Mouse (Mus musculus) cerebellum, adult (tissue): ENCODE results near the gene Gm45717.
"Not testable (repeated sequence)": the region's sequence is repeated elsewhere in the genome, so short reads cannot be mapped to it uniquely, and the experiment has no call there.

Experiments
- ATAC-seq: cut with Nextera tagmentation; 2 replicates; pipeline ENCODE4 v1.9.2; 2017; ENCODE audit warnings: mild to moderate bottlenecking, moderate library complexity, mixed read lengths; ENCODE audit not compliant: insufficient number of reproducible peaks, low FRiP score, low TSS enrichment

Gene Gm45717

GRCm38 (mm10) chr7:140970931-140971330 lies 15.2 kb upstream of the Gm45717 start:
- ATAC-seq, result no peak

DNA sequence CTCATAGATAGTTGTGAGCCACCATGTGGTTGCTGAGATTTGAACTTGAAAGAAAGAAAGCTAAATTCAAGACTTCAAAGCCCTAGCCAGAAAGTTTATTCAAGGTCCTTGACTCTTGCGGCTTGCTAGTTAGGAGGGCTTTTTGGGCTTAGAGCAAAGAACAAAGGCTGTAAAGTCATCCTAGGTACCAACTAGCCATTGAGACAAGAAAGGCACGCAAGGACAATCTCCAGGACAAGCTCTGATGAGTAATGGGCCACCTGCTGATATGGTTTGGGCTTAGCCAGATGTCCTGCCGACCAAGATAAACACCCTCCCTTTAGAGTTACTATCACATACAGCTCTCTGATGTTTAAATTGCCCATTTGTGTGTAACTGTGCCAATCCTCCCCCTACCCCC lies 13.0 kb upstream of the Gm45717 start:
- ATAC-seq, result not testable (repeated sequence)

GRCm38 (mm10) chr7:140967862-140968591 lies 12.3 kb upstream of the Gm45717 start:
- no peak for ATAC-seq

DNA sequence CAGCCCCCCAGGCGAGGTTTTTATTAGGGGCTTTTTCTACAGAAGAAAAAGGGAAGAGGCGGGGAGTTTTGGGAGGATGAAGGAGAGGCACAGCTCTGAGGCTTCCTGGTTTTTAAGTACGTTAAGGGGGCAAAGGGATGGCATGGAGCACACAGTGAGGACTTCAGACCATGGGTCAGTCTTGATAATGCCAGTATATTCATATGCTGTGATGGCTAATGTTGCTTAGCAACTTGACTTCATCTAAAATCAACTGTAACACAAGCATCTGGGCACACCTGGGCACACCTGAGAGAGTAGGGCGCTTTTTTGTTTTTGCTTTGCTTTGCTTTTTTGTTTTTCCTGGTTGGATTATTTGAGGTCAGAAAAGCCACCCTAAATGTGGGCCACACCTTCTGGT lies 11.2 kb upstream of the Gm45717 start, which contains the start of gene Ifitm1:
Gene Ifitm1 (plus strand): TSS at position 301 of the 400 bp plus-strand sequence.
- no peak for ATAC-seq

DNA sequence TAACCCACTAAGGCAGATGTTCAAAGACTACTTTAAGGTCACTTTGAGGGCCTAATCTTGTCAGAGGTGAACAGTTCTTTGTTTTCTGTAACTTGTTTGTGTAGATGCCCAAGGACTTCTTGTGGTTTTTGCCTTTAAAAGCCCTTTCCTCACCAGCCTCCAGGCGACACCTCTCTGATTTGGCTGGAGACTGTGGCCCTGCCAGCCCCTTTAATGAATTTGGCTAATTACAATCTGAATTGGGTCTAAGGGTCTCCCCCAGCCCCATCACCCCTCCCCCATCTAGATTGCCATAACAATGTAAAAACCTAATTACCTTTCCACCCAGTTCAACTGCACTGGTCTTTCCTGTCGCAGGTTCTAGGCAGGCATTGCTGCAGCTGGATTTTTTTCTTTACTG lies 7.0 kb upstream of the Gm45717 start:
- ATAC-seq, result no peak

- ATAC-seq, result no peak
Measured at GRCm38 (mm10) chr7:140961416-140961815, 5.7 kb upstream of the Gm45717 start.

GRCm38 (mm10) chr7:140960026-140960425 lies 4.3 kb upstream of the Gm45717 start:
- ATAC-seq, result no peak

GRCm38 (mm10) chr7:140959181-140959901 lies 3.6 kb upstream of the Gm45717 start:
- ATAC-seq, result no peak

GRCm38 (mm10) chr7:140956556-140956869 lies 776 bp upstream of the Gm45717 start:
- ATAC-seq, result no peak

- ATAC-seq, result no peak
Measured at GRCm38 (mm10) chr7:140955342-140955741, 395 bp downstream of the Gm45717 start.

GRCm38 (mm10) chr7:140954733-140955071 lies 1.0 kb downstream of the Gm45717 start:
- no peak for ATAC-seq

DNA sequence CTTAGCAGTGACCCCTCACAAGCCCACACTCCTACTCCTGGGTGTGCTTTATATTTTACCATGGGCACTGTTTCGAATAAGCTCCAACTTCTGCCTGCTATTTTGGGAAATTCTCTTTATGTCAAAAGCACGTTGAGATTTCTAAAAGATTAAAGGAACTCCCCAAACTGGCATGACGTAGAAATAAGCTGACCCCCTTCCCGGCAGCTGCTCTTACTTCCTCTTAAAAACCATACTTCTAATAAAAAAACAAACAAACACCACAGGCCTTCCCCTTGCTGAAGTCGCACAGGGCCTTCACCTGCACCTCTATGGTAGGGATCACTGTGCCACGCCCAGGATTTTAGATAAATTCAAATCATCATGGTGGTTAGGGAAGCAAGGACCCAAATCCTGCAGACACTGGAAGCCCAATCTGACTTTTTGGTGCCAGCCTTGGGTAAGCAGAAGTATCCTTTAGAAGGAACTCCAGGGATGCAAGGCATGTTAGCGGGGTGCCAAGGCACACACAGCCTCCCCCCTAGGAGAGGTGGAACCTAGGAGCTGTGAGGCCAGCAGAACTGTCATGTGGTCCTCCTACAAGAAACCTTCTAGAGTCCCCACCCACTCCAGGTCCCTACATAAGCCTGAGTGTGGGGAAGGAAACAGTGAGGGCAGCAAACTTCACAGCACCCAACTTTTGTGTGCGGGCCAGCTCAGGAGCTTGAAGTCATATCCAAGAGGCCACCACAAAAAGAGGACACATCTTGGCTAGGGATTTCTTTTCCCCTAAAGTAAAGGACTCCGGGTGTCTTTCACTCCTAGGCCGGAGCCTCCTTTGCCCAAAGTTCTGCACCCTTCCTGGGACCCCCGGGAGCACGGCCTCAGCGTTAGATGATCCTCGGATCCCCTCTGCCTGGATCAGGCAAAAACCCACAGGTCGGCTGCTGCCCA lies 1.7 kb downstream of the Gm45717 start:
- ATAC-seq, result no peak

DNA sequence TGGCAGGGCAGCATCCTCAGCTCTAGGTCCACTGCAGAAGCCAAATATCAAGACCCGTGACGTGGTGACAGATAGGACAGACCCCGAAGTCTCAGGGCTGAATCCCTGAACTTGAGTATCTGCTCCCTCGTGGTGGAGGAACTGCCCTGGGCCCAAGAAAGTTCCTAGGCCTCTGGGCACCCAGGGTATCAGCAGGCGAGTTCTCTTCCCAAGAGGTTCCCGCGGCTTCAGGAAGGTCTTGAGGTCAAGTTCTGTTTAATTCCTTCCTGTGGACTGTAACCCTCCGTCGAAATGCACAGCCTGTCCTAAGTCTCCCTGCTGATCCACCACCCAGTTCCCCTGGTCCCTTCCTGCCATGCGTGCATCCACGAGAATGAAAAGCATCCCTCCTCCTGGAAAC lies 2.6 kb downstream of the Gm45717 start:
- no peak for ATAC-seq

DNA sequence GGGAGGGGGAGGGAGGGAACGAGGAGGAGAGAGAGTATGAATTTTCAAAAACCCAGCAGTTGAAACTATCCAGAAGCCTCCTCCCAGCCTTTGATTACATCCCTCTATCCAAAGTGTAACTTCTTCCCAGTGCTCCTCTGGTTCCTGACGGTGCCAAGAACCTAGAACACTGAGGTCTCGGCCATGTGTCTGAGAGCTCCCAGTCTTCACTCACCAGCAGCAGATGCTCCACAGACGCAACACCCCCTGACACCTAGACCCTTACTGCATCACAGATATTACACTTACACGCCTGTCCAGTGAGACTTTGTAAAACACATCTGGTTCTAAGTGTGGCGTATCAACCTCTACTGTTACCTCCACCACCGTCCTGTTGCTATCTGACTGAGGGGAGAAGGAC lies 3.3 kb downstream of the Gm45717 start:
- no peak for ATAC-seq

GRCm38 (mm10) chr7:140951765-140952164 lies 4.0 kb downstream of the Gm45717 start:
- no peak for ATAC-seq

DNA sequence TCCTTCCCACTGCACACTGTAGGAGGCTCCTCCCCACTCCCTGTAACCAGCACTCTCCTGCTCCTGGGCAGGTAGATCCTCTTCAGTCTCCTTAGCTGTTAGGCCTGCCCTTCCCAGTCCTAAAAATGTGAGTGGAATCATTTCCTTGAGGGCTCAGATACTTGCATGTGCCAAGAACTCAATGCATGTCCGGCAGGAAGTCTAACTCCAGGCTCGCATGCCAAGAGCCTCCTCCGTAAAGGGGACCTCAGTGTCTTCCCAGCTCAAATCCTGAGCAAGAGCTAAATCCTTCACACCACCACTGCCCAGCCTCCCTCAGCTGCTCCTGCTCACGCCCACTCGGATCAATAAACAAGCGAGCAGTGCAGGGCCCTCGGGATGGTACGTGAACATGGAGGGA lies 4.7 kb downstream of the Gm45717 start:
- ATAC-seq, result no peak

- no peak for ATAC-seq
Measured at GRCm38 (mm10) chr7:140949824-140950530, 5.8 kb downstream of the Gm45717 start, which contains the start of gene Ifitm5. Ifitm5 (minus strand) TSS chr7:140950291.

GRCm38 (mm10) chr7:140949255-140949654 lies 6.5 kb downstream of the Gm45717 start:
- no peak for ATAC-seq

DNA sequence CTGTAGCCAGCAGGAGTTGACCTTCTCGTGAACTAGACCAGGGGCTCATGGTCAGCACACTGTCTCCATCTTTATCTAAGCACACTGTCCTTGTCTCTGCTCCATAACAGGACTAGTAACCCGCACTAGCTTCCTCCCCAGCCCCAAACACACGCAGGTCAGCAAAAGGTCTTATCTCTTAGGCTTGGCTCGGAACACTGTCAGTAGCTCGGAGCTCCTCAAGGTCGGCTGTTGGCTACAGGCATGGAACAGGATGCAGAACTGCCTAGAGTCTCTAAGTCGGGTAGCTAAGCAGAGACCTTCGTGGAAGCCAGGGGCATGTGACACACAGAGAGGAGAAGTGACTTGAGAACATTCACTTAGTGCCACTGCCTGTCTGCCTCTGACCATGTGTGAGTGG lies 7.6 kb downstream of the Gm45717 start:
- no peak for ATAC-seq

DNA sequence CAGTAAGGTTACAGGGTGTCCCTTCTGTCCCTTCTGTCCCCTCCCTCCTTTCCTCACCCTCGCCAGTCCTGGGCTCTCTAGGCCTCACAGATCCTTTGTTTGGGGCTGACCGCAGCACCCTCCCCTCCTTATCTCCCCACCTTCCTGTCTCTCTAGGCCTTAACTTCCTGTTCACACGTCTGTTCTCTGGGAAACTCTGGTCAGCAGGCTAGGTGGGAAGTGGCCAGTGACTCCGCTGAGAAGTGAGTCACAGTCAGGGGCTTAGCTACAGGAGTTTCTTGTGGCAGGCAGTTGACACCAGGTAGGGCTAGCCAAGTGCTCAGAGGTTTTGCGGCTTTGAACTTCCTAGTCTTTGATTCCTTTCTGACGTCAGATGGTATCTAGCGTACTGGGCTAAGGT lies 8.8 kb downstream of the Gm45717 start:
- no peak for ATAC-seq
